Mouse (Mus musculus) naive thymus-derived CD4-positive, alpha-beta T cell, adult 2 months (primary cell): ENCODE measurements around the gene Krt80.

ENCODE experiments used
- DNase-seq: peaks from one replicate; pipeline ENCODE4 v3.0.0-alpha.2; 2011; ENCODE audit warnings: low read depth

Krt80 gene

DNA sequence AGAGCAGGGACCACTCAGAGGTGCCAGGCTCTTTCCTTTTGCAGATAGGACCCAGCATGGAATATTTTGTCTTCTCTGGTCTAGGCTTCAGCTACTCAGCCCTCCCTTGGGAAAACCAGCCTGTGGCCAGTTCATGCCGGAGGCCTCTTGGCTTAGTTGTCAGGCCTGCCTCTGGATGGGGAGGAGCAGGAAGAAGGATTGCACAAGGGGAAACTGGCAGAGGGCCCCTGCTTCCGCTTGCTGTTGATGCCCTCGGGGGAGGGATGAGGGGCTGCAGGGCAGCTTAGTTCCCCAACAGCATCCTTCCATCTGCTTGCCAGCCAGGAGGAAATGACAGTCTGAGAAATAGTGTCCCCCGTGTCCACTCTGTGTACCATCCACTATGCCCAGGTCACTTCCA lies 4.9 kb upstream of the Krt80 start:
- no peak for DNase-seq

DNA sequence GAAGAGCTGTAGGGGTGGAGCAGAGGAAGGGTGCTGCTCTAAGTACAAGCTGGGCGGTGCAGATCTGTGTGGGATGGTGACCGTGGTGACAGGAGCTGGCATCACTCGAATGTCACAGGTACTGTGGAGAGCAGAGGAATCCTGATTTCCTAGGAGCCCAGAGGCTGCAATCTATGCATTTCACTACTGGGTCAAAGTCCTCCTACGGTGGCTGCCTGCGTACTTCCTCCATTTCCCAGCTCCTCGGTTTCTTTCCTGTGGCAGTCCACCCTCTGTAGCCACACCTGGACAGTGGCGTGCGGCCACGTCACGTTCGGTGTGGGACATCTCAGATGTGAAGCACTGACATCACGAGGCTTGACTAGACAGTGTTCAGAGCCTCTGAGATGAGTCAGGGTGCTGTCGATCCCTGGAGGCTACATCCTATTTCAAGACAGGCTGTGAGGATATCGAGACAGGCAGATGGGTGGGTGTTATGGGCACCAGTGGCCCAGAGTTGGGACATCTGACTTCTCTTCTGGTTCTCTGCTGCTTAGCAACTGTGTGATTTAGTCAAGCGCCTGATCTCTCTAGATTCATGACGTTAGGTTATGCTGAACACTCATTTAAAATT lies 3.4 kb upstream of the Krt80 start:
- DNase-seq: no peak

DNA sequence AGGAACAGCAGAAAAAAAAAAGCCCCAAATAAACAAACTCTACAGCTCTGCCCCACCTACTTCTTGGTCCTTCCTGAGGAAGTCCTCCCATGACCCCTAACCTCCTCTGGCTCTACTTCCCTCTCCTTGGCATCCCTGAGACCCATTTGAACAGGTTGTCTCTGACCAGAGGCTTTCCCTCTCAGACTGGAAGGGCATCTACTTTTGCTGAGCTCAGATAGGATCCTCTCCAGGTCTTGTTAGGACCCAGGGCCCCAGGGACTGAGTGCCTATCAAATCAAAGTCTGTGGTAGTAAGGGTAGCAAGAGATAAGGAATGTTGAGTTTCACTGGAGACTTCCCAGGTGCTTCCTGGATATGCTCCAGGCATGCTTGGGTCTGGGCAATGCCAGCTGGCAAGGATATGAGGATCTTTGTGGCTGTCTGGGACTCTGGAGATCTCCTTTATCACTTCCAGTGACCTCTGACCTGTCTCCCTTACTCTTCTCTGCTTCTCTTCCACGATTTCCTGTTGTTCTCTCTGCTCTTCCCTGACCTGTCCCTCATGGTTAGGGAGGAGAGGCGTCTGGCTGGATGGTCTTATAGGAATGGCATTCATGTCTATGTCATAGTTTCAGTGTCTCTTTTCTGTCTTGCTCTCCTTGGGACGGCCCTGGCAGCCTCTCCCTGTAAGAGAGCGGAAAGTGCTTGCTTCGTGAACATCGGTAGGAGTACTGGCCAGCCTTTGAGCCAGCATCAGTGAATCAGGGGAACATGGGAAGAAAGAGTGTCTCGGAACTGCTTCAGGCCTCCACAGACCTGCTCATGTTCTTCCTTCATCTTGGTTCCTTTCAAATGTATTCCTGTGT lies 2.4 kb upstream of the Krt80 start:
- DNase-seq: no peak

DNA sequence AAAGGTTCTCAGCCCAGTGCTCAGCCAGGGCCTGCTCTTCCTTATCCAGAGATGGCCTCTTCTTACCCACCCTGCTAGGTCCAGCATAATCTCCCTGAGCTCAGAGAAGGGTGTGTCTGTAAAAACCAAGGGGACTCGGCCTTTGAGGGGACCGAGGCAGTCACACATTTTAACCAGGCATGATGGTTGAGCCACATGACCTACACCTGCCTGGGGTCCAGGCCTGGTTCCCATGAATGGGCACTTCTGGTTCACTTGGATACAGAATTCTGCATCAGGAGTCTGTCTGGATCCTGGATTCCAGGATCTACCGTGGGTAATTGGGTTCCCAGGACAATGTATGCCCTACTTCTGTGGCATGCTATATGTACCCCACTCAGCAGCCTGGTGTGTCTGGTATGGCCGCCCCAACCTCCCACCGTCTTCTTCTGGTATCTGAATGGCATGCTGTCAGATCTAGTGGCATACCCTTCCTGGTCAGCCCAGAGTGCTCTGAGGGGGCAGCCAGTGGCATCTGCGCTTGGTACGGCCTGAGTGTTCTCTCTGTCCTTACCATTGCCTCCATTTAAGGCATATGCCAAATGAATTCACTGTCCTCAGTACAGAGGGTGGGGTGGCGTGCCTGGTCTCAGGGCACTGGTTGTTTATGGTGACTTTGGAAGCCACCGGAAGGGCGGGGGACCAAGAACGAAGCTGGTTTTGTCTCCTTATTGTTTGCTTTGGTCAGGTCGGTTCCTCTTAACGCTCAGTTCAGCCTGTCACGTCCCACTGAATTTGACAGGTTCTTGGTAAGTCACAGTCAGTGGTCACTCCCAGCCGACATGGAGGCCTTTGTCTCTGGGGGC lies 1.4 kb upstream of the Krt80 start:
- DNase-seq: no peak

DNA sequence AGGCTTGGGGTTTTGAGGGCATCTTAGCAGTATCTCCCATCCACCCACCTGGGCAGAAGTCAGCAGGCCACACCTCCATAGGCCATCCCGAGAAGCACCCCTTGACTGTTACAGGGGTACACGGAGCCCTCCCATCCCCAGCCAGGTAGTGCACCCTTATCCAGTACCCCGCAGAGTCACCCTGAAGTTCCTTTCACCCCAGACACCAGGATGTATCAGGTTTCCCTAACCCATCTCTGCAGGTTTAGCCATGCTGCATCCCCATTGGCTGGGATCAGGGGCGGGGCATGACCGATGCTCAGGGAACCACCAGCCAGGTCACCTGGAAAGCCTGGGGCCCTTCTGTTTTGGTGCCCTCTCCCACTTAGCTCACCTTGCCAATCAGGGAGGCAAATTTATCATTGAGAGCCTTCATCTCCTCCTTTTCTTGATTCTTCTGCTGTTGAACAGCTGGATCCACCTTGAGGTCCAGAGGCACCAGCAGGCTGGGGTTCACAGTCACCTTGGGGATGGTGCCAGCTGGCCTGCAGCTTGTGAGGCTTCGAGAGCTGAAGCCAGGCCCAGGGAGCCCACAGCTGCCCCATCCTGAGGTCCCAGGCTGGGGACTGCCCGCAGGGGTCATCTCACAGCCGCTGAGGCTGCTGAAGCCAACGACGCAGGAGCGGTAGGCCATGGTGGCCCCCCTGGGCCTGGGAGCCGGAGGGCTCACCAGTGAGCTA lies 421 bp downstream of the Krt80 start:
- no peak for DNase-seq

DNA sequence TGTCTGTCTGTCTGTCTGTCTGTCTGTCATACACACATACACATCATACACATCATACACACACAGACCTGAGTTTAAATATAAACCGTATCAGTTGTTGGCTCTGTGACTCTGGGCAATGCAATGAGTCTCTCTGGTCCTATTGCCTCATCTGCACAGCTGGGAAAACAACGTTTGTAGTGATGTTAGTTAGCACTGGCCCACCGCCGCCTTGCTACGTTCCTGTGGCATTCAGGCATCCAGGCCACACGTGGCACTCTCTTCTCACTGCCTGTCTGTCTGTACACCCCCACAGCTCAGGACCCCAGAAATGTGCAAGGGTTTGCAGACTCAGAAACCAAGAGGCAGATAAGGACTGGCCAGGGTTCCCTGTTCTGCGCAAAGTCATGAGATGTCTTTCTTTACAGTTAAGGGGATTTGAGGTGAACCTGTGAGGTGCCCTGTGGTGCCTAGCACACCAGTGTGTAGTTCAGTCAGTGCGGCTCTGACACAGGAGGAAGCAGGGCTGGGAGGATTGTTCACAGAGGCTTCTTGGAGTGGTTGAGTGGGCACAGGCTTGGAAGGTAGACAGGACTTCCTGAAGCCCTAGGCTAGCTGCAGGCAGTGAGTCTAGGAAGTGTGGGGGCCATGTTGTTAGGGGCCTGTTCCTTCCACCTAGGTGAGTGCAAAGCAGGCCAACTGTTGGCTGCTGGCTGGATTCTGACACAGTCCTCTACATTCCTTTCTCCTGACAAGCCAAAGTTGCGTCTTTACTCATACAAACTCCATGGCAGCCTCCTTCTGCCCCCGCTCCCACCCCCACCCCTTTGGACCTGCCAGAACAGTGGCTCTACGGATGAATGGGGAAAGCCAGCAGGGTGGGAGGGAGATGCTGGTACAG lies 1.2 kb downstream of the Krt80 start:
- no peak for DNase-seq

DNA sequence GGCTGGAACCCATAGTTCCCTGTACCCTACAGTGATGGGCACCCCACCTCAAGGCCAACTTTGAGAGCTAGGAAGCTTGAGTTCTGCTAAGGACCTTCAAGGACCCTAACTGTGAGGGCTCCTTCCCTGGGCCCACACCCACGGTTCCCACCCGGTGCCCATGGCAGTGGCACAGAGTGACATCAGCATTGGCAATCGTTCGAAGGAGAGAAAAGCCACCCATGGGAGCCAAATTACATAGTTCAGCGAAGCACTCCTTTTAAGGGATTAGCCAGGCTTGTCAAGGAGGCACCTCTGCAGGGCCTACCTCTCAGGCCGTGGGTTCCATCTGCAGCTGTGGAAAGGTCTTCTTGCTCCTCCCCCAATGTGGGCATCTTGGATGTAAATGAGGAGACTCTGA lies 1.9 kb downstream of the Krt80 start:
- DNase-seq: no peak

DNA sequence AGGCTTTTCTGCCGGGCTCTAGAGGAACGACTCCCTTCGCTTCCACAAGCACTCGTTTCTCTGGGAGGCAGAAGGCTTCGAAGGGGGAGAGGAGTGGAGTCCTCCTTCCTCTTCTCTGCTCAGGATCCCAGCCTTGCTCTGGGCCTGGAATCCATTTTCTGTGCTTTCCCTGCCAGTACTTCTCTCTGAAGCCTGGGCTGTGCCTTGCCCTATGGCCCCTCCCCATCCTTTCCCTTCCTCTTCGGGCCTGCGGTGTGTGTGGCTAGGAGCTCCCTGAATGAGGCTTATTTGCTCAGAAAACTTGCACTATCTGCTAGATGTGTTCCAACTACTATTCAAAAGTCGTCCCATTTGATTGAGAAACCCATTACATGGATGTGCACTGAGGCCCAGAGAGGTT lies 2.5 kb downstream of the Krt80 start:
- DNase-seq: no peak

DNA sequence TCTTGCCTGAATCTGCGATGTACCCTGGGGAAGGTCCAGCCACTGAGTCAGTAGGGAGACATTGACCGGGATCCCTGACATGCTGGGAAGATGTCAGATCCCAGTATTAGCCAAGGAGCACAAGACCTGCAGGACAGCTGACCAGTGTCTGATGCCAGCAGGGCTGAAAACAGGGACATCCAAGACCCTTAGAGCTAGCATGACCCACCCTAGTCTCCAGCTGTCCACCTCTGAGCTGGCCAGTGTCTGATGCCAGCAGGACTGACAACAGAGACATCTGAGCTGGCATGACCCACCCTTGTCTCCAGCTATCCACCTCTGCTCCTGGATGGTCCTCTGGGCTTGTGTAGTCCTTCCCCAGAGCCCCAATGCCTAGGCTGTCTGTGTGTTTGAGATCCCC lies 3.0 kb downstream of the Krt80 start:
- DNase-seq: no peak

DNA sequence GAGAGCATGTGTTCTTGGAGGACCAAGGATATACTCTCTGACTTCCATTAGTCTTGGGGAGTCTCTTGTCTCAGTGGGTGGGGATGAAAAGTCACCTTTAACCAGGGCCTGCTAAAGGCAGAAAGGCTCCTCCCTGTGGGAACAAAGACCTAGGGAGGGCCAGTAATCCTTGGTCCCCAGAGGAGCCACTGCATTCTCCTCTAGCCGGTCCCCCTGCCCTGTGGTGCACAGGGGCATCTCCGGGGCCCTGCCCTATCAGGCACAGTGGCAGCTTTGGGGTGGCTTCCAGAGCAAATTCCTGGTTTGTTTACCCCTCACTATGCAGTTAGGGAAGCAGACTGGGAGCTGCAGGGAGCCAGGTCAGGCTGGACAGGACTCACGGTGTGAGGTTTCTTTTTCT lies 3.5 kb downstream of the Krt80 start:
- no peak for DNase-seq

DNA sequence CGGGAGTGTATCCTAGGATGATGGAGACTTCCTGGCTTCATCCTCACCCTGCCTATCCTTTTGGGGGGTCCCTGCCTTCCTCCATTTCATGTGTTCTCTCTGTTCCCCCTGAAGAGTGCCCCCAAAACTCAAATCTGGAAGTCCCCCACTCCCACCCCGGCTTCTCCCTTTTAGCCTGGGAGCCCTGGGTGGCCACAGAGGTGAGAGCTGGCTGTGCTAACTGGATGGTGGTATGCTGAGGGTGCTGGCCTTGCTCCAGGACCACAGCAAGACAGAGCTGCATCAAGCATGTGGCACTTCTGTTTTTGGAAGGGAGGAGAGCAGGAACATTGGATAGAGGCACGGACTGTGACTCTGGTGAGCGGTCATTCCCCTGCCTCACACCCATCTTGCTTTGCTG lies 4.2 kb downstream of the Krt80 start:
- DNase-seq: no peak

DNA sequence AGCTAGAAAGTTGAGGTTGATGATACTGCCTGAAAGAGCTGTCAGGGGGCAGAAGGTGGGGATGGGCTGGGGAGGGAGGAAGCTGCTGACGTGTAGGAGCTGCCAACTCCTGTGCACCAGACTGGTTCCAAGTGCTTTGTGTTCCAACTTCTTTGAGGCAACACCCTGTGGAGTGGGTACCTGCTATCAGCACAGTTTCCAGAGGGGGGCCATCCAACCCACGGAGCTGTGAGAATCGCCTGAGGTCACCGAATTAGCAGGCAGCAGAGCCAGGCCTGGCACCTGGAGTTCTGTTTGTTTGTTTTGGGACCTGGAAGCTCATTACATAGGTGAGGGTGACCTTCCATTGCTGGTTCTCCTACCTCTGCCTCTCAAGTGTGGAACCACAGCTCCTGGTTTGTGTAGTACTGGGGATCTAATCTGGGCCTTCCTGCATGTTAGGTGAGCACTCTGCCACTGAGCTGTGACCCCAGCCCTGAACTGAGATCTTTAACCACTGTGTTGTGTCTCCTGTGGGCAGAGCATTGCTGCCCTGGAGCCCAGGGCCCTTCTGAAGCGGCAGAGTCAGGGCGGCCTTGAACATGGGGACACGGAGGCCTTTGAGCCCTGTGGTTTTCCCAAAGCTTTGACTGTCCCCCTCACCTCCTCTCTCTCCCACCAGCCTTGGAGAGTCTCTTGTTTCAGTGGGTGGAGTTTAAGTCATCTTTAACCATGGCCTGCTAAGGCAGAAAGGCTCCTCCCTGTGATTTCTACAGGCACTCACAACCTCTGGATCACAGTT lies 4.9 kb downstream of the Krt80 start:
- no peak for DNase-seq

DNA sequence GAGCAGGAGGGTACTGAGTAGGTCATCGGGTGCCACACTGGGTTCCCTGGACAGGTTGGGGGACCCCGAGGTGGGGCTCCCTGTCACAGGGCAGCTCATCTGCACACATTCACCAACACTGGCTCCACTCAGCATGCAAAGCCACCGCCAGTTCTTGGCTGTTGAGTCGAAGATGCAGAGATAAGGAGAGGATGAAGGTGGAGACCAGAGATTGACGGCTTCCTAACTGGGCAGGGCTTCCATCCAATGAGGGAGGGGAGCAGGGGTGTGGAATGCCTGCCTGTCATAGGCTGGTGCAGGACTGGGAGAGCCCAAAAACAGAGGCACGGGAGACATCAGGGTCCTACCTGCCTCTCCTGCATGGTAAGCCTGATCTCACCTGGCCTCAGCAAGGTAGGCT lies 5.5 kb downstream of the Krt80 start:
- no peak for DNase-seq

DNA sequence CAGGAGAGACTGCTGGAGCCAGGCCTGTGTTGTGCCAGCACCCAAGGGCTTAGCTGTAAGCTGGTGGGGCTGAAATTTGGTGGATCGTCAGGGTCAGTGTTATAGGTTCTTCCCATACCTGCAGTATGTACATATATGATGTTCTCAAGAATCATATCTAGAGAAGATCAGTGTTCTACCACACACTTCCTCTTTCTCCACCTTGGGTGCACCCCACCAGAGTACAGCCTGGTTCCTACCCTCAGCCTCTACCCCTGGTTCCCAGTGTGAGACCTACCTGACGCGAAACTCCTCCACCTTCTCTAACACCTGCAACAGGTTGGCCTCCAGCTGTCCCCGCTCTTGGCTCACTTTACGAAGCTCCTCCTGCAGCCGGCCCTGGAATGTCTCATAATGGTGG lies 6.0 kb downstream of the Krt80 start:
- DNase-seq: no peak

DNA sequence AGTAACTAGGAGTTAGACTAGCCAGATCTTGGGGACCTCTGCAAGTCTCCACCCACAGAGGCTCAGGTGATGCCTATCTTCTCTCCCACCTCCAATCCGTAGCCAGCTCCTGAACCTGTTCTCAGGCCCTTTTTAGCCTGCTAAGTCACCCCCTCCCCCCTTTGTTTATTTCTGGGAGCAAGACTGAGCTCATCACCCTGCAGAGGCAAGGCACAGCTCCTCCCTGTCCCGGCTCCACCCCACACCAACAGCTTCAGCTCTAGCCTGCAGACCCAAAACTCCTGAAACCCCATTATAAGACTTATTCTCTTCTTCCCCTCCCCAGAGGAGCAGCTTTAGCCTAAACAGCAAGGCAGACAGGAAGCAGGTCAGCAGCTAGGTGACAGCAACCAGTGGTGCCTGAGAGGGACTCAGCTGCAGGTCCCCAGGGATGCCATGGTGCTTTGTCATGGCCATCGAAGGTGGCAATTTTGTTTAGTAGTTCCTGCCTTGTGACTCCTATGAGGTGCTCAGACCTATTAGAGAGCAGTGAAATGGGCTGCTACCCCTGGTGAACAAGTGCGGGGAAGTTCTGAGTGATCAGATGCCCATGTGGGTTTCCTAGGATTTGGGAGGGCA lies 7.5 kb downstream of the Krt80 start:
- DNase-seq: no peak

DNA sequence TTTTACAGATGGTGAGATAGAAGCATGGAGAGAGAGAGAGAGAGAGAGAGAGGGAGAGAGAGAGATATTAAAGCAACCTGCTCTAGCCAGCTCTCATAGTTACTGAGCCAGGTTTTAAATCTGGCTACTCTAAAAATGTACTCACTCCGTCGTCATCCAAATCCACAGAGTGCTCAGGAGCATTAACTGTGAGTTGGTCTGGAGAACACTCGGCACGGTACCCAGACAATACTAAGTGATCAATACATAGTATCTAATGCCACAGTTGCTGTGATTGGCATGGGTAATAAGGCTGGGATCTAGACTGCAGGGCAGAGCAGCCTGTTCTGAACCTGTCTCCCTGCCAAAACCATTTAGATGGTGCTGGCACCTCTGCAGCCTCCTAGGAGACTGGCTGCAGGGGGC lies 14.6 kb downstream of the Krt80 start:
- DNase-seq: no peak

DNA sequence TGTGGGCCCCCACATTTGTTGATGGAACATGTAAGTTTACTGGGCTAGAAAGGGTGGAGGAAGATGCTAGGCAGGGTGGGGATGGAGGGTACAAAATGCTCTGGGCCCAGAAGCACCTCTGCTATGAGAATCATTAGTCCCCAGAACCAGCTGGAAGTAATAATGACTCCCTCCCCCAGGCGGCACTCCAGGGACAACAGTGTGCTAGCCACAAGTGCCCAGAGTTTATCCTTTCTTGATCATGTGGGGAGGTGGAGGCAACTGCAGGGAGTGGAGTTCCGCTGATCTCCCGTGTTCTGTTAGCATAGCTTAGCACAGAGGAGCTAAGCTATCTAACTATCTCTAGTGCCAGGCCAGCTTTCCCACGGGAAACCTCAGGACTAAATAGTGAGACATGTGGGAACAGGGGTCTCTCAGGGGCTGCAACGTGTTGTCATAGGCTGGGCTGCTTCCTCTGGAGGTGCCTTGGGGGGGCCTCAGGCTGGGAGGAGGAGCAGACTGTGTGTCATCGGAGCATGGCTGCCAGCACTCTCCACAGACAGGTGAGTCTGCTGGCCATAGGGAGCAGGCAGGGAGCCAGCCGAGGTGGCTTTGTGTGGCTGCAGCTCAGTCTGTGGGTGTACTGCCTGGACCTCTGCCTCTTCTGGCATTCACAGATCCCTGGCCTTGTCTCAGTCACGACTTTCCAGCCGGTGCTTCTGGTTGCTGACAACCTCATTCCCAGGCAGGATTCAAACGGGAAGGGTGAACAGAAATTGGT lies 17.1 kb downstream of the Krt80 start:
- no peak for DNase-seq

DNA sequence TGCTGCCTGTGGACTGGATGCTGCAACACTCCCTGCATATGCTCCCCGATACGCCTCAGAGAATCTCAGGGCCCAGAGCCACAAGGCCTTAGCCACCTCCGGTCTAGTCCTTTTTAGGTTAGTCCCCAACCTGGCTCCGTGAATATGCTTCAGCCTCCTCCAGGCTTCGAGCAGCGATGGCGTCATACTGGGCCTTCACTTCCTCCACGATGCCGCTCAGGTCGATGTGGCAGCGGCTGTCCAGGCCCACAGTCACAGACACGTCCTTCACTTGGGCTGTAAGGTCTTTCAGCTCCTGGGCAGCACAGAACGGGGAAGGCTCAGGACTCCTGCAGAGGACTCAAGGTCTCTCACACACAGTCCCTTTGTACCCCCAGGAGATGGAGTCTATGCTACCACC lies 17.9 kb downstream of the Krt80 start:
- DNase-seq: no peak

DNA sequence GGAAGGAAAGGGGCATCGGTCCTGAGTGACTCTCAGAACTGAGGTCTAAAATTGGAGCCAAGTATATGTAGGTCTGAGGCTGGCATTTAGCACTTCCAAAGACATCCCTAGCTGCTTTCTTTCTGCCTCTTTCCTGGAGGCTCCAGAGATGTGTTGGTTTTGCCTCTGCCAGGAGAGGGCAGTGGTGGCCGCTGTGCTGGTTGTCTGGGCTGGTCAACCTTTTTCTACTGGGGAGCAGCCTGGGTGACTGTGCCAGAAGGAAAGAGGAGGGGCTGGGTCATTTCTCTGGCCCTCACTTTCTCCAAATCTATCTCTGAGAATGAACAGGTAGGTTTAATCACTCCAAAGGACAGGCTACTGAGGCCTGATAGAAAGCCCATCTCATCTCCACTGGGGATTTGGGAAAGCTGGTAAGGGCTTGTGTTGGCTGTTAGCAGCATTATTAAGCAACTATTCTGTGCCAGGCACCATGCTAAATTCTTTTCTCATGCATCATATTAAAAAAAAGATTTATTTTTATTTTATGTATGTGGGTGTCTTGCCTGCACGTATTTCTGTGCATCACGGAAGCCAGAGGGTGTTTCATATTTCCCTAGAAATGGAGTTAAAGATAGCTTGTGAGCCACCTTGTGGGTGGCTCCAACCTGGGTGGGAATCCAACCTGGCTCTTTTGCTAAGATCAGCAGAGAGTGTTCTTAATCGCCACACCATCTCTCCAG lies 28.0 kb downstream of the Krt80 start:
- no peak for DNase-seq
